Mouse (Mus musculus) forebrain, embryonic 13.5 days (tissue): Measurements from ENCODE around the gene Usp49. TPM values are rescaled to one million over a fixed set of nuclear protein-coding genes. Genes with fewer than 3 reads are reported as not detected.
A peak's percentile ranks its signal among the peaks of the same experiment; 100 is the strongest.
"Not testable (repeated sequence)": the region's sequence is repeated elsewhere in the genome, so short reads cannot be mapped to it uniquely, and the experiment has no call there.

Source experiments
- ATAC-seq: fragments of 200-750 bp; cut with Nextera tagmentation; 2 replicates; pipeline ENCODE4 v1.8.0; 2017
- H3K27ac ChIP-seq: fragments of 300-500 bp; sonication (generic); 2 replicates; pipeline ENCODE4 v1.5.1; 2015; ENCODE audit warnings: inconsistent platforms, mild to moderate bottlenecking, moderate library complexity
- H3K27me3 ChIP-seq: fragments of 300-500 bp; sonication (generic); 2 replicates; pipeline ENCODE4 v1.6.1; 2015; ENCODE audit warnings: mild to moderate bottlenecking, inconsistent platforms
- H3K36me3 ChIP-seq: fragments of 300-500 bp; sonication (generic); 2 replicates; pipeline ENCODE4 v1.6.1; 2015; ENCODE audit warnings: mild to moderate bottlenecking, inconsistent platforms; ENCODE audit not compliant: poor library complexity, severe bottlenecking
- H3K4me1 ChIP-seq: fragments of 300-500 bp; sonication (generic); 2 replicates; pipeline ENCODE4 v1.6.1; 2015; ENCODE audit warnings: inconsistent platforms
- H3K4me2 ChIP-seq: fragments of 300-500 bp; sonication (generic); 2 replicates; pipeline ENCODE4 v1.6.1; 2015; ENCODE audit warnings: inconsistent platforms, mild to moderate bottlenecking, moderate library complexity
- H3K4me3 ChIP-seq: fragments of 300-500 bp; sonication (generic); 2 replicates; pipeline ENCODE4 v1.5.1; 2015; ENCODE audit warnings: mild to moderate bottlenecking, inconsistent platforms
- H3K9ac ChIP-seq: fragments of 300-500 bp; sonication (generic); 2 replicates; pipeline ENCODE4 v1.6.1; 2015; ENCODE audit warnings: mild to moderate bottlenecking, inconsistent platforms
- H3K9me3 ChIP-seq: fragments of 300-500 bp; sonication (generic); replicated peaks from 2 replicates; pipeline ENCODE4 v1.6.1; 2016; ENCODE audit warnings: inconsistent platforms
- WGBS: fragments of 180-500 bp; shearing (Covaris S2); methylation state at CpG from one replicate; pipeline ENCODE4 v1.1.7; 2015; 5-methylcytosine and 5-hydroxymethylcytosine counted together
- polyA plus RNA-seq: library from polyadenylated mRNA; unstranded; fragments of >200 nt; fragmentation: Nextera tagmentation; extraction: Ambion mirVana; gene quantifications from 2 replicates; pipeline ENCODE4 v1.2.1, GENCODE M21; 2015

The Usp49 gene
- polyA plus RNA-seq, 1 experiment from 2014 or later, result 11.2 TPM

DNA sequence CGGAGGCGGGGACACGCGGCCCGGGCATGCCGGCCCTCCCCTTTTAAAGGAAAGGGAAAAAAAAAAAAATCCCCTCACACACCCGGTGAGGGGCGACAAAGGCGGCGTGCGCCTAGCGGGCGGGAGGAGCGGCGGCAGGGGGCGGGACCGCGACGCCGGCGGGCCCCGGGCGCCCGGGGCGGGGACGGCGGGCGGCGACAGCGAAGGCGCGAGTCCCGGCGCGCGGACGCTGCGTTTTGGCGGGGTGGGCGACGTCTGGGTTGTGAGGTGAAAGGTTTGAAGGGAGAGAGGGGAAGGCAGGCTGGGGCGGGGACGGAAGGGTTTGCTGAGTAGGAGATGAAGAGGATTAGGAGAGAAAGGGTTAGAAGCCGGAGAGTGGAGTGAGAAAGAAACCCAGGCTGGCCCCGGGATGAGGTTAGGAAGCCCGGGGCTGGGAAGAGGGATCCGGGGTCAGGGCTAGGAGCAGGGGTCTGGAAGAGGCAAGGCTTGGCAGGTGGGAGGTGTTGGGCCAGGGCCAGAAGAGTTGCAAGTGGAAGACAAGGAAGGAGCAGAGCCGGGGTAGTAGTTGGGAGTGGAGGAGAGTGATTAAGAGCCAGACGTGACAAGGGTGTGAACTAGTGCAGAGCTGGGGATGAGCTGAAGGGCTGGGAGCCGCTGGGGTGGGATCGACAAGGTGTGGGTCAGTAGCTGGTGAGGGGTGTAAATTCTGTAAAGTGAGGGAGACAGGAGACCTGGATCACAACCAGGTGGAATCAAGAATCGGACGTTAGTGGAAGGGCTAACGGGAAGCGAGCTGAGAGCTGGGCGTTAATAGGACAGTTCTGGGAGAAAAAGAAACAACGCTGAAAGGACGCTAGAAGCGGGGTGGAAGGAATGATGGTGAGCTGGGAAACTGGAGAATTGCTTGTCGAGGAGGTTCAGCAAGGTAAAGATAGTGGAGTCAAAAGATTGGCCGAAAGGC is 493 bp upstream of the Usp49 start:
- Histone ChIP-seq H3K27me3 (no peaks in the 10 kb centered on the region), H3K36me3 (peaks cover 10% of the 10 kb centered on the region), H3K4me3 (peak overlapping the region; percentile 69), H3K9me3 (no peaks in the 10 kb centered on the region), H3K4me2 (peak overlapping the region; percentile 91), H3K4me1 (peaks cover 42% of the 10 kb centered on the region), H3K9ac (peak overlapping the region; percentile 84), H3K27ac (peak overlapping the region; percentile 95)
- peak; percentile 68 for ATAC-seq
- WGBS, result under 1% methylated on average over 60 of the region's 61 CpGs

- no peak overlapping the region for H3K27ac ChIP-seq
- H3K27me3 ChIP-seq, result no peaks in the 10 kb centered on the region
- H3K4me2 ChIP-seq, result peak overlapping the region; percentile 40
- H3K4me3 ChIP-seq, result 0 out of 2 replicates have a peak overlapping the region, but pooled peaks have one; percentile 1
- H3K4me1 ChIP-seq, result peaks cover 42% of the 10 kb centered on the region
- no peaks in the 10 kb centered on the region for H3K9me3 ChIP-seq
- WGBS, result 74% methylated on average over 4 of the region's 4 CpGs
- H3K9ac ChIP-seq, result peak overlapping the region; percentile 37; the same call in 1 of the 2 replicates
- peaks cover 13% of the 10 kb centered on the region for H3K36me3 ChIP-seq
- ATAC-seq, result no peak
These were observed 1.8 kb downstream of the Usp49 start for GRCm38 (mm10) chr17:47632181-47632840.

DNA sequence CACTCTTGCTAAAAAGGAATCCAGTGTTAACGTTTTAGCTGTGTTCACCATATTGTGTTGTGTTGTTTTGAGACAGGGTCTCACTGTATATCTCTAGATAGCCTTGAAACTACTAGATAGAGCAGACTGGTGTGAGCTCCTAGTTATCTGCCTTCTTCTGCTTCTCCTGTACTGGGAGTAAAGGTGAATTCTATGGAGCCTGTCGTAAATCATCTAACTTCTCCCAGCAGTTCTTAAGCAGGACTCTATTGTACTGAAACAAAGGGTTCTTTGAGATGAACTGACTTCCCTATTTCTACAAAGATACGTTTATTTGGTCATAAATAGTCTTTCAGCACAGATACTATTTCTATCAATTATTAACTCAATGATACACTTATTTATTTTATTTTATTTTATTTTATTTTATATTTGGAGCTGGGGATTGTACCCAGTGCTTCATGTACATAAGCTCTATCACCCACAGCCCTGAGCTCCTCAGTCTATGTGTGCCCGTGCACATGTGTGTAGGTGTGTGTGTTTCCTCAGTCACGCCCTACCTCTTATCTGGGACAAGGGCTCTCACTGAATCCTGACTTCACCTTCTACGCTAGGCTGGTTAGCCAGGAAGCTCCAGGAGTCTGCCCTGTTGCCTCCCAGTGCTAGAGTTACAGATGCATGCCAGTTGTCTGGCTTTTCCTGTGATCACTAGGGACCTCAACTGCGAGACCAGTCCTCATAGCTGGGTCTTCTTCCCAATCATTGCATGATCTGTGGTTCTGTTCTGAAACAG is 3.7 kb downstream of the Usp49 start:
- WGBS, result 78% methylated on average over 7 of the region's 7 CpGs
- H3K27me3 ChIP-seq, result no peaks in the 10 kb centered on the region
- peaks cover 37% of the 10 kb centered on the region for H3K4me1 ChIP-seq

GRCm38 (mm10) chr17:47642992-47643391 is 12.5 kb downstream of the Usp49 start:
- Histone ChIP-seq H3K9me3 (no peaks in the 10 kb centered on the region), H3K4me2 (no peak overlapping the region), H3K27ac (no peak overlapping the region), H3K9ac (no peak overlapping the region), H3K36me3 (no peaks in the 10 kb centered on the region), H3K27me3 (no peaks in the 10 kb centered on the region), H3K4me1 (peaks cover 7% of the 10 kb centered on the region), H3K4me3 (no peak overlapping the region)
- ATAC-seq, result no peak
- WGBS, result 86% methylated on average over 2 of the region's 2 CpGs

More for the DNA sequence above, 3.7 kb downstream of the Usp49 start:
- Histone ChIP-seq H3K27ac (no peak overlapping the region), H3K4me3 (no peak overlapping the region), H3K4me2 (no peak overlapping the region), H3K9ac (0 out of 2 replicates have a peak overlapping the region, but pooled peaks have one; percentile 5), H3K36me3 (peaks cover 13% of the 10 kb centered on the region), H3K9me3 (no peaks in the 10 kb centered on the region)
- ATAC-seq, result no peak

DNA sequence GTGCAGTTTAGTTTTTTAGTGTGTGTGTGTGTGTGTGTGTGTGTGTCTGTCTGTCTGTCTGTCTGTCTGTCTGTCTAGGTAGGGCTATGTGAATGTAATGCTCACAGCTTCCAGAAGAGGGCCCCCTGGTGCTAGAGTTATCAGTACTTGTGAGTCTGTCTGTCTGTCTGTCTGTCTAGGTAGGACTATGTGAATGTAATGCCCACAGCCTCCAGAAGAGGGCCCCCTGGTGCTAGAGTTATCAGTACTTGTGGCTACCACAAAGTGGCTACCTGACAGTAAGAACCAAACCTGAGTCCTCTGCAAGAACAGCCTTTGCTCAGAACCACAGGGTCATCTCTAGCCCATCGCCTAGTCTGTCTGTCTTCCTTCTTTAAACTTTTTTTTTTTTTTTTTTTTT is 16.2 kb downstream of the Usp49 start:
- Histone ChIP-seq H3K9ac (no peak overlapping the region), H3K27me3 (no peaks in the 10 kb centered on the region), H3K4me3 (no peak overlapping the region), H3K9me3 (no peaks in the 10 kb centered on the region), H3K27ac (no peak overlapping the region), H3K36me3 (no peaks in the 10 kb centered on the region), H3K4me2 (no peak overlapping the region), H3K4me1 (peaks cover 16% of the 10 kb centered on the region)
- ATAC-seq, result no peak
- WGBS, result 75% methylated on average over 1 of the region's 1 CpGs

DNA sequence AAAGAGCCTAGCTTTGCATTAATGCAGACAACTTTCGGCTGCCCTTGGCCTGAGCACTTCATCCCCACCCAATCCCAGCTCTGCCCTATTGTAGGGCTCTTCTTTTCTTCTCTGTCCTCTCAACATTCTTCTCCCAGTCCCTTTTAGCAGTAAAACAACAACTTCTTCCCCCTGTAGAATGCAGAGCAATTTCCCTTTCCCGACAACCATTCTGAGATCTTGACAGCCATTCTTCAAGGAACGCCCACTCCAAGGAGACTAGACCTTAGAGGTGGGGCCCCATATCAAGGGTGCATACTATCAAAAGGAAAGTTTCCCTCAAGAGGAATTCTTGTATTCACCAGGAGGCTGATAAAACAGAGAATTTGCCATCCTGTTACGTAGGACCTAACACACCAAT is 18.5 kb downstream of the Usp49 start:
- Histone ChIP-seq H3K9ac (no peak overlapping the region), H3K4me3 (no peak overlapping the region), H3K36me3 (peaks cover 7% of the 10 kb centered on the region), H3K9me3 (no peaks in the 10 kb centered on the region), H3K27ac (0 out of 2 replicates have a peak overlapping the region, but pooled peaks have one; percentile 25), H3K4me1 (peaks cover 19% of the 10 kb centered on the region), H3K4me2 (peak overlapping the region; percentile 24; the same call in 1 of the 2 replicates), H3K27me3 (no peaks in the 10 kb centered on the region)
- WGBS, result 28% methylated on average over 4 of the region's 4 CpGs
- no peak for ATAC-seq

DNA sequence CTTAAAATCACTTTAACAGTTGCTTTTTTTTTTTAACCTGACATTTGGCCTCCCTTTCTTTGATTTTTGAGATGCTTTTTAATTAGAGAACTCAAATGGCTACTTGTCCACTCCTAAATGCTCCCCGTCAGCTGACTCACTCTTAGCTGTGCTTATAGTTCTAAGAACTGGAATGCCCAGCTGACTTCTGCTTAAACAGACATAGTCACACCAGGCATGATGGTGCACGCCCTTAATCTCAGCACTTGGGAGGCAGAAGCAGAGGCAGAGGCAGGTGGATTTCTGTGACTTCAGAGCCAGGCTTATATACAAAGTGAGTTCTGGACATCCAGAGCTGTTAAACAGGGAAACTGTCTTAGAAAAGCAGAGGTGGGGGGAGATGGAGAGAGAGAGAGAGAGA is 21.5 kb downstream of the Usp49 start:
- 62% methylated on average over 2 of the region's 2 CpGs for WGBS
- ATAC-seq, result no peak
- H3K9me3 ChIP-seq, result no peaks in the 10 kb centered on the region
- no peak overlapping the region for H3K4me3 ChIP-seq
- no peak overlapping the region for H3K4me2 ChIP-seq
- no peaks in the 10 kb centered on the region for H3K27me3 ChIP-seq
- no peak overlapping the region for H3K9ac ChIP-seq
- H3K27ac ChIP-seq, result no peak overlapping the region
- H3K36me3 ChIP-seq, result peaks cover 7% of the 10 kb centered on the region
- peaks cover 16% of the 10 kb centered on the region for H3K4me1 ChIP-seq

DNA sequence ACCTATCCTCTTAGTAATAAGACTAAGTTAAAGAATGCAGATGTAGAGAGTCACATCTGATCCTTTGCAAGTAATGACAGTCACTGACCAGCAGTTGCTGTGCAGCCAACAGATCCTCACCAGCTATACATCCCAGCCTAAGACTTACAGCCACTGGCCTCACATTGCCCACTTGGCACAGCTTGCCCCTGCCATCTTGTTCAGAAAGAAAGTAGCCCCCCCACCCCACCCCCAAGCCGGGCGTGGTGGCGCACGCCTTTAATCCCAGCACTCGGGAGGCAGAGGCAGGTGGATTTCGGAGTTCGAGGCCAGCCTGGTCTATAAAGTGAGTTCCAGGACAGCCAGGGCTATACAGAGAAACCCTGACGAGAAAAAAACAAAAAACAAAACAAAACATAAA is 23.9 kb downstream of the Usp49 start:
- not testable (repeated sequence) for H3K27ac ChIP-seq, H3K4me1 ChIP-seq, H3K4me2 ChIP-seq, H3K27me3 ChIP-seq, H3K9ac ChIP-seq, ATAC-seq, H3K4me3 ChIP-seq, H3K9me3 ChIP-seq, H3K36me3 ChIP-seq
- WGBS, result 95% methylated on average over 8 of the region's 8 CpGs

DNA sequence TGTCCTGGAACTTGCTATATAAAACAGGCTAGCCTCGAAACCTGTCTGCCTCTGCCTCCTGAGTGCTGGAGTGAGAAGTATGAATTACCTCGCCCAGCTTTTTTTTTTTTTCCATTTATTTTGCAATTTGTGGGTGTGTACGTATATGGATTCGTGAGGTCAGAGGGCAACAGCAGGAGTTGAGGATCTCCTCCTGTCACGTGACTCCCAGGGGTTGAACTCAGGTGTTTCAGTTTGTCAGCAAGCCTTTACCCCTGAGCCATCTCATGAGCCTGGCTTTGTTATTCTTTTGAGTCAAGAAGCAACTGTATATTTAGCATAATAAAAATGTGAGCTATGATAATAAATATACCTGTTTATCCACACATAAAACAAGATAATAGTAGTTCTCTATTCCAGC is 25.2 kb downstream of the Usp49 start:
- H3K4me3 ChIP-seq, result no peak overlapping the region
- H3K9me3 ChIP-seq, result no peaks in the 10 kb centered on the region
- ATAC-seq, result no peak
- H3K4me1 ChIP-seq, result peaks cover 3% of the 10 kb centered on the region; the same call in 1 of the 2 replicates
- H3K4me2 ChIP-seq, result no peak overlapping the region
- H3K27me3 ChIP-seq, result no peaks in the 10 kb centered on the region
- peaks cover 7% of the 10 kb centered on the region for H3K36me3 ChIP-seq
- no peak overlapping the region for H3K9ac ChIP-seq
- H3K27ac ChIP-seq, result no peak overlapping the region
- 90% methylated on average over 5 of the region's 5 CpGs for WGBS

DNA sequence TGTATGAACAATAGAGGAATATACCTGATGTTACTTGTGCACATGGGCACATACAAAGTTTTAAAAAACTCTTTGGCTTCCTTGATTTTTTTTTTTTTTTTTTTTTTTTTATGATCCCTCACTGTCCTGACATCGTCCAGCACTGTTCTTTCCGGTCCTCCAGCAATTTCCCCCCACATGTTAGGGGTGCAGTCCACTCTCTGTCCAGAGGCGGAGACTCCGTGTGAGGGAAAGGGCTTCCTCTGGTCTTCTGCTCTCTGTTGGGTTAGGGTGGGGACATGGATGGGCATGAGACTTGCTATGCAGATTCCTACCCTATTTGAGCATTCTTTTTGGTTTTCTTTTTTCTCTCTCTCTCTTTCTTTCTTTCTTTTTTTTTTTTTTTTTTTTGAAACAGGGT is 27.4 kb downstream of the Usp49 start:
- 83% methylated on average over 4 of the region's 4 CpGs for WGBS
- no peak for ATAC-seq
- Histone ChIP-seq H3K4me2 (no peak overlapping the region), H3K4me3 (no peak overlapping the region), H3K27me3 (no peaks in the 10 kb centered on the region), H3K4me1 (peaks cover 5% of the 10 kb centered on the region; the same call in 1 of the 2 replicates), H3K9ac (no peak overlapping the region), H3K36me3 (peaks cover 7% of the 10 kb centered on the region), H3K9me3 (no peaks in the 10 kb centered on the region), H3K27ac (no peak overlapping the region)

- Histone ChIP-seq H3K9ac (no peak overlapping the region), H3K9me3 (no peaks in the 10 kb centered on the region), H3K4me1 (peaks cover 9% of the 10 kb centered on the region; the same call in 1 of the 2 replicates), H3K36me3 (peaks cover 1% of the 10 kb centered on the region), H3K27me3 (no peaks in the 10 kb centered on the region), H3K4me3 (no peak overlapping the region), H3K4me2 (no peak overlapping the region), H3K27ac (no peak overlapping the region)
- no peak for ATAC-seq
- WGBS, result 86% methylated on average over 3 of the region's 3 CpGs
These were observed 28.3 kb downstream of the Usp49 start for GRCm38 (mm10) chr17:47658741-47659243.
